Mouse (Mus musculus): ENCODE data around the gene Terb1. TPM values are rescaled to one million over a fixed set of nuclear protein-coding genes. Genes with fewer than 3 reads are reported as not detected.

Terb1 gene
- under 1 TPM in 1 of 2 experiments, not detected in 1; 0.26 TPM for total RNA-seq (2023)

DNA sequence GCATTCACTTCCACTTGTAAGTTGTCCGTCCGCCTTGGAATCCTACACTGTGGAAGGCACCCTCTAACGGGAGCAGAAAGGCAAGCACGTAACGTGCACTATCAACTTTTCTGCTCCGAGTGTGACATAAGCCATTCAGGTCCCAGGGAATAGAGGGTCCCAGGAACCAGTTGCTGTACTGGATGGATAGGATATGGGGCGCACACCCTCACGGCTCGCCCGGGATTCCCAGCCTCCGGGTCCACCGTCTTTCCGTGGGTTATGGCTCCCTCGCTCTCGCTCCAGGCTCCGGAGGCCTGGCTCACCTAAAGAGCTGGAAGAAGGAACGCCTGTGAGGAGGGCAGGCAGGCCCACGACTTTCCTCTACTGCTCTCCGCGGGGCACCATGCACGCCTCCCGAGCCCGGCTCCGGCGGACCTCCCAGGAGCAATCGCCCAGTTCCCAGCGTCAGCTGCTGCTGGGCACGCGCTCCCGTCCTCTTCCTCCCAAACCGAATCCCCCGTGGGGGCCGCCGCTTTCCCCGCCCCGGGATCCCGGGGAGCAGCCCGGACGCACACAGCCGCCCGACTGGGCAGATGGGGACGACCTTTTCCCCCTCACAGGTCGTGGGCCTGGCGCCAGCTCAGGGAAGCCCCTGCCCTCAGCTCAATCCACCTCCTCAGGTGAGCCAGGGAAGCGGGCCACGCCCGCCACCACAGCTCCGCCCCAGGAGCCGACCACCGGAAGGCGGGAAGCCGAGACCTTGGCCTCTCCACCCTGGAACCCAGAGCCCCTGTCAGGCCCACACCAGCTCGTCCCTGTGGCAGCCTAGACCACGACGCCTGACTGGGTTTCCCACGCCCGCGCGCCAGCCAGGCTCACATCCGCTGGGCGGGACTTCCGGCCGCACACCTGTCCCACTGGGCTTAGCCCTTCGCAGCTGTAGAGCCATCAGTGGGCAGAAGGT is at the start of gene Terb1:
Gene Terb1, minus strand, starts transcription at position 850 of the 946 bp plus-strand sequence.

GRCm38 (mm10) chr8:104533971-104534778 is 24.5 kb upstream of the Terb1 start, which contains the start of the genes Nae1 and Car7:
Nae1 (minus strand) TSS chr8:104534637.
Car7 (plus strand) TSS chr8:104534689.

GRCm38 (mm10) chr8:104442299-104443124 is 67.2 kb downstream of the Terb1 start, which contains the start of gene Dync1li2:
Dync1li2 (minus strand) TSS chr8:104443047.

Other genes starting within 250 kb of the Terb1 start
- gene Cmtm2a, start 216.7 kb downstream of the Terb1 start, total RNA-seq (2023): not detected
- gene Gm45711, start 199.8 kb downstream of the Terb1 start, total RNA-seq (2023): not detected
- not detected for gene Cmtm1, start 199.8 kb downstream of the Terb1 start, total RNA-seq (2023)
- not detected for gene Gm11020, start 188.3 kb downstream of the Terb1 start, total RNA-seq (2023)
- gene Cmtm2b, start 187.7 kb downstream of the Terb1 start, total RNA-seq (2023): not detected
- gene Cmtm3, start 170.5 kb downstream of the Terb1 start, total RNA-seq (2023): 10 to 100 TPM; 11.5 to 13.9 TPM
- 1 to 10 TPM; 3.3 to 4.2 TPM for gene Cmtm4, start 114.1 kb downstream of the Terb1 start, total RNA-seq (2023)
- 10 to 100 TPM; 78.1 to 79.6 TPM for gene Dync1li2, start 66.9 kb downstream of the Terb1 start, total RNA-seq (2023)
- gene Nae1, start 24.7 kb upstream of the Terb1 start, total RNA-seq (2023): 10 to 100 TPM; 43.6 to 51.3 TPM
- 1 to 10 TPM; 2.5 to 3.0 TPM for gene Car7, start 24.8 kb upstream of the Terb1 start, total RNA-seq (2023)
- gene Pdp2, start 81.5 kb upstream of the Terb1 start, total RNA-seq (2023): 10 to 100 TPM; 10.2 to 13.8 TPM
- gene Cdh16, start 114.5 kb upstream of the Terb1 start, total RNA-seq (2023): 1 to 10 TPM in 1 of 2 experiments, not detected in 1; 1.2 TPM
- gene Rrad, start 121.4 kb upstream of the Terb1 start, total RNA-seq (2023): 10 to 100 TPM; 25.7 to 27.6 TPM
- gene Ciao2b, start 132.1 kb upstream of the Terb1 start, total RNA-seq (2023): 10 to 100 TPM; 33.4 to 43.1 TPM
- not detected for gene Ces2a, start 224.1 kb upstream of the Terb1 start, total RNA-seq (2023)

All from T-cell, adult 66 days (primary cell).